Mouse (Mus musculus) midbrain, embryonic 13.5 days (tissue): ENCODE data around the gene Dlg2. TPM values are rescaled to one million over a fixed set of nuclear protein-coding genes. Genes with fewer than 3 reads are reported as not detected.
A peak's percentile ranks its signal among the peaks of the same experiment; 100 is the strongest.

Experiments used
- ATAC-seq: fragments of 200-750 bp; cut with Nextera tagmentation; 2 replicates; pipeline ENCODE4 v1.8.0; 2017; ENCODE audit warnings: mild to moderate bottlenecking, moderate TSS enrichment, moderate library complexity
- H3K27ac ChIP-seq: fragments of 300-500 bp; sonication (generic); 2 replicates; pipeline ENCODE4 v1.5.1; 2015; ENCODE audit warnings: inconsistent platforms, mild to moderate bottlenecking, moderate library complexity
- H3K27me3 ChIP-seq: fragments of 300-500 bp; sonication (generic); 2 replicates; pipeline ENCODE4 v1.6.1; 2015; ENCODE audit warnings: mild to moderate bottlenecking, inconsistent platforms
- H3K36me3 ChIP-seq: fragments of 300-500 bp; sonication (generic); 2 replicates; pipeline ENCODE4 v1.6.1; 2015; ENCODE audit warnings: mild to moderate bottlenecking, inconsistent platforms
- H3K4me1 ChIP-seq: fragments of 300-500 bp; sonication (generic); replicated peaks from 2 replicates; pipeline ENCODE4 v1.6.1; 2015; ENCODE audit warnings: inconsistent platforms
- H3K4me2 ChIP-seq: fragments of 300-500 bp; sonication (generic); replicated peaks from 2 replicates; pipeline ENCODE4 v1.6.1; 2015; ENCODE audit warnings: moderate library complexity, mild to moderate bottlenecking, inconsistent platforms
- H3K4me3 ChIP-seq: fragments of 300-500 bp; sonication (generic); replicated peaks from 2 replicates; pipeline ENCODE4 v1.5.1; 2015; ENCODE audit warnings: mild to moderate bottlenecking, inconsistent platforms
- H3K9ac ChIP-seq: fragments of 300-500 bp; sonication (generic); replicated peaks from 2 replicates; pipeline ENCODE4 v1.6.1; 2015; ENCODE audit warnings: mild to moderate bottlenecking, inconsistent platforms
- H3K9me3 ChIP-seq: fragments of 300-500 bp; sonication (generic); 2 replicates; pipeline ENCODE4 v1.6.1; 2016; ENCODE audit warnings: mild to moderate bottlenecking, inconsistent platforms
- WGBS: fragments of 180-500 bp; shearing (Covaris S2); methylation state at CpG from one replicate; pipeline ENCODE4 v1.1.7; 2015; 5-methylcytosine and 5-hydroxymethylcytosine counted together
- polyA plus RNA-seq: library from polyadenylated mRNA; unstranded; fragments of >200 nt; fragmentation: Nextera tagmentation; extraction: Ambion mirVana; gene quantifications from 2 replicates; pipeline ENCODE4 v1.2.1, GENCODE M21; 2015

Dlg2 gene
- polyA plus RNA-seq, 1 experiment from 2014 or later = 13.0 TPM

- 100% methylated on average over 1 of the region's 1 CpGs for WGBS
These were observed 1479.1 kb downstream of the Dlg2 start for GRCm38 (mm10) chr7:91955584-91955983.

DNA sequence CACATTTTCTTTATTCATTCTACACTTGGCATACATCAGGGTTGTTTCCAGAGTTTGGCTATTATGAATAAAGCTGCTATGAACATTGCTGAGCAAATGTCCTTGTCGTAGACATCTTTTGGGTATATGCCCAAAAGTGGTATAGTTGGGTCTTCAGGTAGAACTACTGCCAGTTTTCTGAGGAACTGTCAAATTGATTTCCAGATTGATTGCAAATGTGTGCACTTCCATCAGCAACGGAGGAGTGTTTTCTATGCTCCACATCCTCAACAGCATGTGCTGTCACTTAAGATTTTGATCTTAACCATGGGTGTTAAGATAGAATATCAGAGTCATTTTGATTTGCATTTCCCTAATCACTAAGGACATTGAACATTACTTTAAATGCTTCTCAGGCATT is 1486.5 kb downstream of the Dlg2 start:
- no peak overlapping the region for H3K4me2 ChIP-seq
- H3K4me1 ChIP-seq = no peaks in the 10 kb centered on the region
- no peak for ATAC-seq
- H3K27ac ChIP-seq = no peak overlapping the region
- no peaks in the 10 kb centered on the region for H3K36me3 ChIP-seq
- no peaks in the 10 kb centered on the region for H3K9me3 ChIP-seq
- no peaks in the 10 kb centered on the region for H3K27me3 ChIP-seq
- no peak overlapping the region for H3K9ac ChIP-seq
- 94% methylated on average over 2 of the region's 2 CpGs for WGBS
- no peak overlapping the region for H3K4me3 ChIP-seq

More at GRCm38 (mm10) chr7:91955584-91955983, 1479.1 kb downstream of the Dlg2 start:
- no peak for ATAC-seq
- Histone ChIP-seq H3K9me3 (no peaks in the 10 kb centered on the region), H3K4me3 (no peak overlapping the region), H3K4me2 (no peak overlapping the region), H3K9ac (no peak overlapping the region), H3K4me1 (no peaks in the 10 kb centered on the region), H3K27ac (no peak overlapping the region), H3K36me3 (no peaks in the 10 kb centered on the region), H3K27me3 (no peaks in the 10 kb centered on the region)

DNA sequence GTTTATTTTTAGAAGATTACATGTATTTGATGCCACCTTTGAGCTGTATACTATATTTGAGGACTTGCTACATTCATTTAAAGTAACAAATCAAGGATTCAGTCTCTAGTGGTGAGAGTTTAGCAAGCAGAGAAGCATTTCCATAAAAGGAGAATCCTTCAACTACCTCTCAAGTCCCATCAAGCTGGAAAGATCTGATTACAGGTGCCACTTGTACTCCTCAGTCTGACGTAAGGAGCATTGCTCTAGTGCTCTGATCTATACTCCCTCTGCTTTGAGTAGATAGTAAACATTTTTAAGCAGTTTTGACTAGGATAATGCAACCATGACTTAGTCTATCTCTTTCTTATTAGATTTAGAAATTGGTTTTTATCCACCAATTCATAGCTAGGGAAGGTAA is 1496.5 kb downstream of the Dlg2 start:
- ATAC-seq = no peak
- WGBS = 87% methylated on average over 1 of the region's 1 CpGs
- H3K4me3 ChIP-seq = no peak overlapping the region
- no peaks in the 10 kb centered on the region for H3K36me3 ChIP-seq
- H3K9ac ChIP-seq = no peak overlapping the region
- H3K27ac ChIP-seq = no peak overlapping the region
- no peaks in the 10 kb centered on the region for H3K9me3 ChIP-seq
- no peaks in the 10 kb centered on the region for H3K27me3 ChIP-seq
- no peaks in the 10 kb centered on the region for H3K4me1 ChIP-seq
- H3K4me2 ChIP-seq = no peak overlapping the region

- 87% methylated on average over 5 of the region's 5 CpGs for WGBS
These were observed 1527.4 kb downstream of the Dlg2 start for GRCm38 (mm10) chr7:92003769-92004455.

DNA sequence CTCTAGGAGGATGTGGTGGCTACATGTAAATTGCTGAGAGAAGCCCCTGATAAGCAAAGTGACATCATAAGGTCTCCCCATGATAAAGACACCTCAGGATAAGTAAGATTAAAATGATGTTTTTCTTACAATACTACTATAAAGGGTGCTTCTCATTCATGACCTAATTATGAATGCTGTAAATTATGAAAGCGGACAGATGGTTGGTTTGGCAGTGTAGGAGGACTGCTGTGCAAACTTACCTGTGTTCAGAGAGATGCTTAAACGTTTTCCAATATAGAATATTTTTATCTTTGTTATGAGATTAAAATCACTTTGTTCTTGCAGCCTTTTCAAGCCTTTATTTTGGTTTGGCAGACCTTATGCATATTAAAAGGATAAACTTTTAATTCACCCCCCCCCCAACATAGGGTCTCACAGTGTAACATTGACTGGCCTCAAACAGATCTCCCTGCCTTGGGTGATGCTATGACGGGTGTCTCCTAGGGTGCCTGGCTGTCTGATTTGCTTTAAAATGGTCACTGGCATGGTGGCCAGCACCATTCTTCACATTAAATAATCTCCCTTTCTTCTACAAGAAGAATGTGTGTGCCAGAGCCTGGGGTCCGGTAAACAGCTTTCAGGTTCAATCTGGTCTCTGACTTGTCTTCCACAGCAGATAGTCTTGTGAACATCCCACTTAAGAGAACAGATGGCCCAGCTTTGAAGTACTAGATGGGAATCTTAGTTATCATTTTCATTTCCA is 1529.4 kb downstream of the Dlg2 start:
- 82% methylated on average over 4 of the region's 4 CpGs for WGBS
- no peak for ATAC-seq

More at GRCm38 (mm10) chr7:92003769-92004455, 1527.4 kb downstream of the Dlg2 start:
- Histone ChIP-seq H3K4me2 (no peak overlapping the region), H3K4me1 (no peaks in the 10 kb centered on the region), H3K9me3 (no peaks in the 10 kb centered on the region), H3K27me3 (no peaks in the 10 kb centered on the region), H3K9ac (no peak overlapping the region), H3K4me3 (no peak overlapping the region), H3K36me3 (no peaks in the 10 kb centered on the region), H3K27ac (no peak overlapping the region)
- no peak for ATAC-seq

DNA sequence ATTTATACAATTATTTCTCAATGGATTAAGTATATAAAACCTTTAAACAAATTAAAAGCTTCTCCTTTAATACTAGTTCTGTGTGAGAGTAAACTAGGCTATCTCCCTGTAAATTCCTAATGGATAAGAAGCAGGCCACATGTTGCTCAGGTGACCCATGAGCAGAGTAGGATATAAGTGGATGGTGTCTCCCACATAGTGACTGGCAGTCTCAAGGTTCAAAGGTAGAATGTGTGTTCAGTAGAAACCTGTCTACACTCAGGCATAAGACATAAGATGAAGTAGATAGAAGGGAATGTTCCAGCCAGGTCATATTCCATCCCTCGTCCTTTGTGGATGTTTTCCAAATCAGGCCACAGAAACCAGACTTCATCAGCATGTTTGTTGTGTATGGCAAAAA is 1532.2 kb downstream of the Dlg2 start:
- Histone ChIP-seq H3K27ac (no peak overlapping the region), H3K9ac (no peak overlapping the region), H3K9me3 (no peaks in the 10 kb centered on the region), H3K36me3 (no peaks in the 10 kb centered on the region), H3K4me3 (no peak overlapping the region), H3K27me3 (no peaks in the 10 kb centered on the region), H3K4me2 (no peak overlapping the region), H3K4me1 (no peaks in the 10 kb centered on the region)
- ATAC-seq = no peak
- 100% methylated on average over 1 of the region's 1 CpGs for WGBS

More for the DNA sequence above, 1529.4 kb downstream of the Dlg2 start:
- Histone ChIP-seq H3K27ac (no peak overlapping the region), H3K4me1 (no peaks in the 10 kb centered on the region), H3K4me2 (no peak overlapping the region), H3K27me3 (no peaks in the 10 kb centered on the region), H3K9me3 (no peaks in the 10 kb centered on the region), H3K4me3 (no peak overlapping the region), H3K9ac (no peak overlapping the region), H3K36me3 (no peaks in the 10 kb centered on the region)

GRCm38 (mm10) chr7:92024928-92025327 is 1548.5 kb downstream of the Dlg2 start:
- Histone ChIP-seq H3K4me1 (no peaks in the 10 kb centered on the region), H3K4me2 (no peak overlapping the region), H3K27me3 (no peaks in the 10 kb centered on the region), H3K27ac (no peak overlapping the region), H3K4me3 (no peak overlapping the region), H3K9ac (no peak overlapping the region), H3K9me3 (no peaks in the 10 kb centered on the region), H3K36me3 (no peaks in the 10 kb centered on the region)
- 81% methylated on average over 1 of the region's 1 CpGs for WGBS
- ATAC-seq = no peak

DNA sequence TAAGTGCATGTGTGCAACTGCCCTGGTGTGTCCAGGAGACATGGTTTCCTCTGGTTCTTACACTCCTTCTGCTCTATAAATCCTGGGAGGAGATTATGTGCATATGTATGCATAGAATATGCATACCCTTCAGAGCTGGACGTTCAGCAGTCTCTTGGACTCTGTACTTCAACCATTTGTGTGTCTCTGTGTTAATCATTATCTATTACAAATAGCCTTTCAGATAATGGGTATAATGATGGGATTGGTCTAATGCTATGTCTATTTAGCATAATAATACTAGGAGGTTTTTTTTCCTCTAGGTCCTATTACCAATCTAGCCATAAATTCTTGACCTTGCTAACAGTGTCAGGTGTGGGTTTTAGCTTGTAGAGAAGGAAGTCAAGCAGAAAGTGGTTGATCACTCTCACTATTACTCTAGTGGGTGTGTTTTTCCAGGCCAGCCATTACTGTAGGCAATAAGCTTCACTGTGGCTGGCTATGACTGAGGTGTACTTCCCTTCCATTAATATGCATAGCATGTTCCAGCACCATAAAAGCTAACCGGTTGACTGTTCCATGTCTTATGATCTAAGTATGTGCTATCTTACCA is 1549.1 kb downstream of the Dlg2 start:
- no peaks in the 10 kb centered on the region for H3K36me3 ChIP-seq
- H3K27me3 ChIP-seq = no peaks in the 10 kb centered on the region
- 67% methylated on average over 2 of the region's 2 CpGs for WGBS

GRCm38 (mm10) chr7:92027049-92027448 is 1550.6 kb downstream of the Dlg2 start:
- Histone ChIP-seq H3K4me2 (no peak overlapping the region), H3K36me3 (no peaks in the 10 kb centered on the region), H3K9me3 (no peaks in the 10 kb centered on the region), H3K27me3 (no peaks in the 10 kb centered on the region), H3K4me1 (no peaks in the 10 kb centered on the region), H3K27ac (no peak overlapping the region), H3K4me3 (no peak overlapping the region), H3K9ac (no peak overlapping the region)
- ATAC-seq = peak; percentile 88
- 40% methylated on average over 7 of the region's 7 CpGs for WGBS

More for the DNA sequence above, 1549.1 kb downstream of the Dlg2 start:
- H3K4me1 ChIP-seq = no peaks in the 10 kb centered on the region
- no peak overlapping the region for H3K4me3 ChIP-seq
- no peaks in the 10 kb centered on the region for H3K9me3 ChIP-seq
- ATAC-seq = no peak
- no peak overlapping the region for H3K27ac ChIP-seq
- no peak overlapping the region for H3K4me2 ChIP-seq
- no peak overlapping the region for H3K9ac ChIP-seq

GRCm38 (mm10) chr7:92034256-92034655 is 1557.8 kb downstream of the Dlg2 start:
- no peaks in the 10 kb centered on the region for H3K36me3 ChIP-seq
- H3K27ac ChIP-seq = no peak overlapping the region
- no peaks in the 10 kb centered on the region for H3K27me3 ChIP-seq
- no peak for ATAC-seq
- H3K9ac ChIP-seq = no peak overlapping the region
- H3K4me3 ChIP-seq = no peak overlapping the region
- H3K4me2 ChIP-seq = no peak overlapping the region
- no peaks in the 10 kb centered on the region for H3K4me1 ChIP-seq
- no peaks in the 10 kb centered on the region for H3K9me3 ChIP-seq
- WGBS = 96% methylated on average over 2 of the region's 2 CpGs

GRCm38 (mm10) chr7:92040187-92040586 is 1563.7 kb downstream of the Dlg2 start:
- no peak overlapping the region for H3K4me3 ChIP-seq
- 0 out of 2 replicates have a peak, but pooled peaks have one; percentile 50 for ATAC-seq
- no peak overlapping the region for H3K4me2 ChIP-seq
- H3K27ac ChIP-seq = no peak overlapping the region
- H3K36me3 ChIP-seq = no peaks in the 10 kb centered on the region
- H3K9me3 ChIP-seq = no peaks in the 10 kb centered on the region
- H3K27me3 ChIP-seq = no peaks in the 10 kb centered on the region
- H3K4me1 ChIP-seq = no peaks in the 10 kb centered on the region
- no peak overlapping the region for H3K9ac ChIP-seq

DNA sequence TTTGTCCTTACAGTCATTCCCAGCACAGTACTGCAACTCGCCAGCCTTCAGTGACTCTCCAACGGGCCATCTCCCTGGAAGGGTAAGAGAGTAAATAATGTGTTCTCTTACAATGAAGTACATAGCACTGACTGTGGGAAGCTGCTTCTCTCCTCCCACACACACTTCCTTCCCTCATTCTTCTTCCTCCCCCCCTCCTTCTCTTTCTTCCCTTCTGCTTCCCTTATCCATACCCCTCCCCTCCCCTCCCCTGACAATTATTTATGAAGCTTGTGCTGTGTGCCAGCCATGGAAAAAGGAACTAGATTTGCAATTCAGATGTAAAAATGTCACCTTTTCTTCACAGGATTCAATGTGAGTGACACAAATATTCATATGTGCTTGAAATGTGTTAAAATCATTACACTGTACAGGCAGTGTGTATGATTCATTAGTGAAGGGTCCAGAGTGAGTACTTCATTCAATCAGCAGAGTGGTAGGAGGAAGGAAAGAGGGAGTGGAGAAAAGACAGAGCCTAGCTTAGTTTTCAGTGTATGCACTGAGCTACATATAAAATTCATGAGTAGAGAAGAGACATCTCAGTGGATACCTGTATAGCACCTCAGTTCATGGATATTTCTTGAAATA is 1564.4 kb downstream of the Dlg2 start:
- Histone ChIP-seq H3K36me3 (no peaks in the 10 kb centered on the region), H3K4me3 (no peak overlapping the region)
- peak; percentile 80 for ATAC-seq

More for the DNA sequence above, 1564.4 kb downstream of the Dlg2 start:
- WGBS = 66% methylated on average over 2 of the region's 2 CpGs
- Histone ChIP-seq H3K27ac (peak overlapping the region; percentile 54), H3K4me1 (no peaks in the 10 kb centered on the region), H3K4me2 (no peak overlapping the region), H3K9me3 (no peaks in the 10 kb centered on the region), H3K27me3 (no peaks in the 10 kb centered on the region), H3K9ac (no peak overlapping the region)
